Mouse (Mus musculus): Measurements from ENCODE around the gene Fam162b. TPM values are rescaled to one million over a fixed set of nuclear protein-coding genes. Genes with fewer than 3 reads are reported as not detected.

Gene Fam162b
- polyA plus RNA-seq (2016; fragmentation: Nextera tagmentation; extraction: Ambion mirVana): 0.42 TPM in 1 of 2 replicates, not detected in the other

DNA sequence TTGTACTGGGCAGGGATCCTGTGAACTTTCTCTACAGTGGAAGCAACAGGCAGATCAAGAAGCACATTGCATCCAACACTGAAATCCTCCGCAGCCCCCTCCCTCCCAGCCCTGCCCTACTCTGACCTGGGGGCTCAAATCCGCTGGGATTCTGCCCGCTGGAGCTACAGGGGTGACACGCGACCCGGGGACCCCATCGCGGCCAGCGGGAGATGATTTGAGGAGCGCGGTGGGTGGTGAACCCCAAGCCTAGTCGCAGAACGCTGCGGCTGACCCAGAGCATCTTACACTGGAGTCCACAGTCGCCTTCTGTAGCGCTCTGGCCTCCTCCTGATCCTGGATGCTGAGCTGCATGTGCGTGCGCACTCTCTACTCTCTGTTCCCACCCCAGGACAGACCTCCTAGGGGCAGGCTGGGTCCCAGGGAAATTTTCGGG, at the start of gene Fam162b:
TSS of gene Fam162b (minus strand) at position 379 of the 436 bp plus-strand sequence.
- ATAC-seq (ENCODE audit: insufficient number of reproducible peaks, low FRiP score): no peak
- H3K9ac ChIP-seq: peak within 1 kb of the TSS; percentile 67
- H3K27ac ChIP-seq (ENCODE audit: poor library complexity, severe bottlenecking): no peak within 1 kb of the TSS

GRCm38 (mm10) chr10:51631411-51632136, 41.3 kb upstream of the Fam162b start, which contains the start of gene Gprc6a:
Gene Gprc6a (minus strand): TSS chr10:51631461.
- WGBS: 64% methylated on average over 8 of the region's 8 CpGs
- no peak within 1 kb of the TSS for H3K9ac ChIP-seq
- H3K4me2 ChIP-seq: no peak within 1 kb of the TSS
- H3K36me3 ChIP-seq: no peaks in the 10 kb centered on the region
- no peaks in the 10 kb centered on the region for H3K9me3 ChIP-seq (replicated peaks)
- no peaks in the 10 kb centered on the region for H3K27me3 ChIP-seq (replicated peaks)
- no peaks in the 10 kb centered on the region for H3K4me1 ChIP-seq (replicated peaks)
- no peak for ATAC-seq (ENCODE audit: insufficient number of reproducible peaks, low FRiP score)
- no peak within 1 kb of the TSS for H3K4me3 ChIP-seq
- no peak within 1 kb of the TSS for H3K27ac ChIP-seq (ENCODE audit: poor library complexity, severe bottlenecking)

More for the DNA sequence above, at the start of gene Fam162b:
- no peaks in the 10 kb centered on the region for H3K9me3 ChIP-seq (replicated peaks)
- no peaks in the 10 kb centered on the region for H3K36me3 ChIP-seq
- H3K4me1 ChIP-seq (replicated peaks): 0 out of 2 replicates have a peak, but pooled peaks cover 4% of the 10 kb centered on the region
- WGBS: 3% methylated on average over 19 of the region's 19 CpGs
- H3K4me2 ChIP-seq: peak within 1 kb of the TSS; percentile 77
- peak within 1 kb of the TSS; percentile 47 for H3K4me3 ChIP-seq
- peaks cover 6% of the 10 kb centered on the region for H3K27me3 ChIP-seq (replicated peaks)

- no peaks in the 10 kb centered on the region for H3K9me3 ChIP-seq (replicated peaks)
- 80% methylated on average over 3 of the region's 3 CpGs for WGBS
- 0 out of 2 replicates have a peak, but pooled peaks cover 5% of the 10 kb centered on the region for H3K4me1 ChIP-seq (replicated peaks)
- H3K4me2 ChIP-seq: no peak overlapping the region
- H3K9ac ChIP-seq: no peak overlapping the region
- H3K27ac ChIP-seq (ENCODE audit: poor library complexity, severe bottlenecking): no peak overlapping the region
- H3K27me3 ChIP-seq (replicated peaks): no peaks in the 10 kb centered on the region
- no peaks in the 10 kb centered on the region for H3K36me3 ChIP-seq
- no peak for ATAC-seq (ENCODE audit: insufficient number of reproducible peaks, low FRiP score)
- H3K4me3 ChIP-seq: no peak overlapping the region
These were observed 30.9 kb upstream of the Fam162b start for GRCm38 (mm10) chr10:51621193-51621592.

GRCm38 (mm10) chr10:51620126-51620525, 29.8 kb upstream of the Fam162b start:
- 66% methylated on average over 7 of the region's 7 CpGs for WGBS
- H3K9ac ChIP-seq: no peak overlapping the region
- no peak overlapping the region for H3K4me2 ChIP-seq
- 0 out of 2 replicates have a peak, but pooled peaks cover 5% of the 10 kb centered on the region for H3K4me1 ChIP-seq (replicated peaks)
- no peaks in the 10 kb centered on the region for H3K9me3 ChIP-seq (replicated peaks)
- no peaks in the 10 kb centered on the region for H3K27me3 ChIP-seq (replicated peaks)
- no peaks in the 10 kb centered on the region for H3K36me3 ChIP-seq
- no peak overlapping the region for H3K4me3 ChIP-seq
- no peak for ATAC-seq (ENCODE audit: insufficient number of reproducible peaks, low FRiP score)
- no peak overlapping the region for H3K27ac ChIP-seq (ENCODE audit: poor library complexity, severe bottlenecking)

- 72% methylated on average over 2 of the region's 2 CpGs for WGBS
- Histone ChIP-seq H3K4me3 (no peak overlapping the region), H3K9ac (no peak overlapping the region), H3K27me3 (replicated peaks) (no peaks in the 10 kb centered on the region), H3K27ac (ENCODE audit: poor library complexity, severe bottlenecking) (no peak overlapping the region), H3K4me2 (no peak overlapping the region), H3K9me3 (replicated peaks) (no peaks in the 10 kb centered on the region), H3K4me1 (replicated peaks) (peaks cover 7% of the 10 kb centered on the region), H3K36me3 (no peaks in the 10 kb centered on the region)
- no peak for ATAC-seq (ENCODE audit: insufficient number of reproducible peaks, low FRiP score)
These were observed 28.2 kb upstream of the Fam162b start for GRCm38 (mm10) chr10:51618538-51618937.

DNA sequence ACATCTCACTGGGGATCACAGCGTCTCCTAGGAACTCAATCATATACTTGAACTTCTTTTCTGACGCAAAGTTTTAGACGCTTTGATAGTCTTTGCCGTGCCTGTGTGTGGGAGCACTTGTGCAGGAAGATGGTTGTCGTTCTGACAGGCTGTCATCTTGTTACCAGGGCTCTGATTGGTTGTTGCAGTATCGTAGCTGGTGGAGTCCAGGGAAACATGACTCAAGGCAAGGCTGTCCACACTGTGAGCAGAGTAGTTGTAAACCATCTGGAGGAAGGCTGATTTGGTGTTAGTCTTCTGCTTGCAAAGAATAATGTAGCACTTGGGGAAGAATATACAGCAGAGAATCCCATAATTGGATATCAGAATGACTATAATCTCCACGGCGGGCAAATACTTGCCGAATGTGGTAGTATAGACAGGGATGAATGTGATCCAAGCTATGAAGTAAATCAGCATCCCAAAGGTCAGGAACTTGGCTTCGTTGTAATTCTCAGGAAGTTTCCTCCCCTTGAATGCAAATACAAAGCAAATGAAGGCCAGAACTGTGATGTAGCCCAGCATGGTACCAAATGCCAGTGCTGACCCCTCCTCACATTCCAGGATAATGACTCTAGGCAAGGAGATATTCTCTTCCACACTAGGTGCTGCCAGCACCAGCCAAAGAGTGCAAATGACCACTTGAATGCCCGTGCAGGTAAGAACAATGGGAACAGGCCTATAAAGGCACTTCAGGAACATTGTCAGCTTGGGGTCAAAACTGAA, 24.7 kb upstream of the Fam162b start:
- 63% methylated on average over 11 of the region's 11 CpGs for WGBS
- H3K4me1 ChIP-seq (replicated peaks): peaks cover 11% of the 10 kb centered on the region
- H3K4me3 ChIP-seq: no peak overlapping the region
- H3K27ac ChIP-seq (ENCODE audit: poor library complexity, severe bottlenecking): no peak overlapping the region
- no peaks in the 10 kb centered on the region for H3K9me3 ChIP-seq (replicated peaks)
- H3K27me3 ChIP-seq (replicated peaks): no peaks in the 10 kb centered on the region
- no peak overlapping the region for H3K4me2 ChIP-seq
- H3K36me3 ChIP-seq: no peaks in the 10 kb centered on the region
- H3K9ac ChIP-seq: no peak overlapping the region
- no peak for ATAC-seq (ENCODE audit: insufficient number of reproducible peaks, low FRiP score)

- H3K9me3 ChIP-seq (replicated peaks): no peaks in the 10 kb centered on the region
- H3K27ac ChIP-seq (ENCODE audit: poor library complexity, severe bottlenecking): 0 out of 2 replicates have a peak overlapping the region, but pooled peaks have one; percentile 21
- H3K4me3 ChIP-seq: no peak overlapping the region
- H3K4me1 ChIP-seq (replicated peaks): peaks cover 5% of the 10 kb centered on the region
- H3K27me3 ChIP-seq (replicated peaks): no peaks in the 10 kb centered on the region
- no peak overlapping the region; the same call in 1 of the 2 replicates for H3K4me2 ChIP-seq
- no peaks in the 10 kb centered on the region for H3K36me3 ChIP-seq
- ATAC-seq (ENCODE audit: insufficient number of reproducible peaks, low FRiP score): no peak
- 39% methylated on average over 3 of the region's 3 CpGs for WGBS
- H3K9ac ChIP-seq: no peak overlapping the region
These were observed 23.1 kb upstream of the Fam162b start for GRCm38 (mm10) chr10:51613421-51613820.

DNA sequence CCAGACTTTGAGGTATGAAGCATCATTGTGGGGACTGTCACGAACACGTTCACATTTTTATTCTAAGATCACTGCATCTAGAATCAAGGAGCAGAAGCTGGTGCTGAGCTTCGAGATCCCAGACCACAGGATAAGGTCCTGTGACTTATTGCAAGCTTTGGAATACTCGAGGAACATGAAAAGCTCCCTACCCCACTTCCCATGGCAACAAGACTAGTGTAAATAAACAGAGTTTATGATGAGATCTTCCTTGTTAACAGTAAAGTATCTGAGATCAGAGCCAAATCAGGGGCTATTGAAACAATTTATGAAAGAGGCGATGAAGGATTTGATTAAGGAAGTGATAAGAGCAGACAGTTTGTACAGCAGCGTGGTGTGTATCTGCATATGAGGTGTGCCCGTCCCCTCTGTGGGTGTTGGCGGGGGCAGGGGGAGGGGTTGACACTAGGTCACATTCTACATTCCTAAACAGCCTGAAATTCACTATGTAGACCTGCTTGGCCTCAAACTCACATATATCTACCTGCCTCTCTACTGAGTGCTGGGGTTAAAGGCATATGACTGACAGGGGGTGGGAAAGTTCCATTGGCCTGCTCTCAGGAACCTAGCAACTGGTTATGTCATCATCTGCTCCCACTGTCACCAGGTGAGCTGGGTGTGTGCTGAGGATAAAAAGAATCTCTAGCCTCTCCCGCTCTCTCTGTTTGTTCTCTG, 21.8 kb upstream of the Fam162b start:
- H3K4me1 ChIP-seq (replicated peaks): peaks cover 5% of the 10 kb centered on the region
- no peak overlapping the region for H3K27ac ChIP-seq (ENCODE audit: poor library complexity, severe bottlenecking)
- 67% methylated on average over 9 of the region's 9 CpGs for WGBS
- no peaks in the 10 kb centered on the region for H3K36me3 ChIP-seq
- no peak overlapping the region for H3K4me2 ChIP-seq
- ATAC-seq (ENCODE audit: insufficient number of reproducible peaks, low FRiP score): no peak
- no peaks in the 10 kb centered on the region for H3K9me3 ChIP-seq (replicated peaks)
- no peaks in the 10 kb centered on the region for H3K27me3 ChIP-seq (replicated peaks)
- no peak overlapping the region for H3K9ac ChIP-seq
- no peak overlapping the region for H3K4me3 ChIP-seq

- no peak overlapping the region for H3K9ac ChIP-seq
- no peak overlapping the region for H3K27ac ChIP-seq (ENCODE audit: poor library complexity, severe bottlenecking)
- no peaks in the 10 kb centered on the region for H3K9me3 ChIP-seq (replicated peaks)
- peaks cover 5% of the 10 kb centered on the region for H3K4me1 ChIP-seq (replicated peaks)
- no peaks in the 10 kb centered on the region for H3K27me3 ChIP-seq (replicated peaks)
- no peak for ATAC-seq (ENCODE audit: insufficient number of reproducible peaks, low FRiP score)
- 61% methylated on average over 4 of the region's 4 CpGs for WGBS
- H3K4me3 ChIP-seq: no peak overlapping the region
- no peaks in the 10 kb centered on the region for H3K36me3 ChIP-seq
- no peak overlapping the region for H3K4me2 ChIP-seq
These were observed 19.6 kb upstream of the Fam162b start for GRCm38 (mm10) chr10:51609741-51610425.

DNA sequence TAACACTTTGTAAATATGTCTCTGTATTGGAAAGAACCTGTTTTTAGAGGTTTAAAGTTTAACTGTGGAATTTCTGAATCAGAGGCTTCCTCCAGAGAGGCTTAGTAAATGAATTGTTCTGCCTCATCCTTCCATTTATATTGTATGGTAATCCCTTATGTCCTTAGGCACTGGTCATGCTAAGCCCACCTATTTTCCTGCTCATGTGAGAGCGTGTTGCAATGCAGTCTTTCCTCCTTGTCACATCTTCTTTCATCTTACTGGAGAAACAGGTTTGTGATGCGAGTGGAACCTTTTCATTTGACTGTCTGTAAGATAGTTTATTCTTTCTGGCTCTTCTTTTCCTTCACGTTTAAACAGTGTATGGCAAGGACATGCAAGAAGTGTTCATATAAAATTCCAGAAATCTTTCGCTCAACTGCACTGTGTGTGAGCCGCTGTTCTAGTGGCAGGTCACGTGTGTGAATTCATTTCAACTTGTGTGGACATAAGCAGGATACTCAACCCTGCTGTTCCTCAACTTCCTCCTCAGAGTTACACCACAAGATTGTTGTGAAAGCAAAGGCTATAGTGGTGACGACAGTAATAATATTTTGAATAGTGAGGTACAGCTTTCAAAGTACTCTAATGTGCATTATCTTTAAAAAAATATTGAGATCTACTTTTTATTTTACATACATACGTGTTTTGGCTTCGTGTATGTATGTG, 6.8 kb upstream of the Fam162b start:
- Histone ChIP-seq H3K27ac (ENCODE audit: poor library complexity, severe bottlenecking) (no peak overlapping the region), H3K9ac (no peak overlapping the region), H3K36me3 (no peaks in the 10 kb centered on the region), H3K4me2 (no peak overlapping the region), H3K4me1 (replicated peaks) (no peaks in the 10 kb centered on the region), H3K27me3 (replicated peaks) (no peaks in the 10 kb centered on the region), H3K9me3 (replicated peaks) (no peaks in the 10 kb centered on the region), H3K4me3 (no peak overlapping the region)
- ATAC-seq (ENCODE audit: insufficient number of reproducible peaks, low FRiP score): no peak
- 73% methylated on average over 9 of the region's 9 CpGs for WGBS

Measured in heart, embryonic 12.5 days (tissue).